Mouse (Mus musculus) testis, adult 2 months (tissue): Measurements from ENCODE around the gene Crlf1. TPM values are rescaled to one million over a fixed set of nuclear protein-coding genes. Genes with fewer than 3 reads are reported as not detected.
A peak's percentile ranks its signal among the peaks of the same experiment; 100 is the strongest.

Experiments used
- H3K27ac ChIP-seq: fragments of 200-500 bp; 2 replicates; pipeline ENCODE4 v1.5.1; 2012; ENCODE audit warnings: low read depth, low read length; ENCODE audit not compliant: control insufficient read depth, insufficient read depth
- H3K27me3 ChIP-seq: fragments of 200-500 bp; 2 replicates; pipeline ENCODE4 v1.6.1; 2012; ENCODE audit warnings: mild to moderate bottlenecking, low read length, moderate library complexity; ENCODE audit not compliant: control insufficient read depth, insufficient read depth
- H3K36me3 ChIP-seq: fragments of 200-500 bp; 2 replicates; pipeline ENCODE4 v1.6.1; 2012; ENCODE audit warnings: mild to moderate bottlenecking, low read length; ENCODE audit not compliant: control insufficient read depth, insufficient read depth
- H3K4me1 ChIP-seq: fragments of 200-500 bp; 2 replicates; pipeline ENCODE4 v1.6.1; 2012; ENCODE audit warnings: low read length; ENCODE audit not compliant: control insufficient read depth, insufficient read depth
- H3K4me3 ChIP-seq: fragments of 200-500 bp; 2 replicates; pipeline ENCODE4 v1.5.1; 2012; ENCODE audit warnings: low read depth, mild to moderate bottlenecking, low read length, moderate library complexity, mixed read lengths; ENCODE audit not compliant: control insufficient read depth
- CTCF ChIP-seq: fragments of 200-500 bp; IDR thresholded peaks from 2 replicates; pipeline ENCODE4 v1.5.1; 2012; ENCODE audit warnings: low read depth, mild to moderate bottlenecking, inconsistent platforms, low read length, moderate library complexity; ENCODE audit not compliant: control insufficient read depth, insufficient read depth, insufficient replicate concordance
- POLR2A ChIP-seq: fragments of 200-500 bp; IDR thresholded peaks from 2 replicates; pipeline ENCODE4 v1.6.1; 2012; ENCODE audit warnings: low read depth, mild to moderate bottlenecking, inconsistent platforms, low read length, moderate library complexity; ENCODE audit not compliant: control insufficient read depth
- polyA plus RNA-seq: library from polyadenylated mRNA; depleted of rRNA; stranded (reverse); fragments of >200 nt; gene quantifications from 2 replicates; pipeline ENCODE4 v1.2.3, GENCODE M21; 2012; rRNA removed

Crlf1 gene
- polyA plus RNA-seq, 1 experiment, result 126 TPM

- Histone ChIP-seq H3K27me3 (no peaks in the 10 kb centered on the region), H3K27ac (no peak overlapping the region), H3K4me1 (peaks cover 10% of the 10 kb centered on the region), H3K4me3 (peak overlapping the region; percentile 90), H3K36me3 (no peaks in the 10 kb centered on the region)
- TF ChIP-seq POLR2A (no peak), CTCF (no peak)
Measured at GRCm38 (mm10) chr8:70541081-70541480, 48.1 kb downstream of the Crlf1 start.

DNA sequence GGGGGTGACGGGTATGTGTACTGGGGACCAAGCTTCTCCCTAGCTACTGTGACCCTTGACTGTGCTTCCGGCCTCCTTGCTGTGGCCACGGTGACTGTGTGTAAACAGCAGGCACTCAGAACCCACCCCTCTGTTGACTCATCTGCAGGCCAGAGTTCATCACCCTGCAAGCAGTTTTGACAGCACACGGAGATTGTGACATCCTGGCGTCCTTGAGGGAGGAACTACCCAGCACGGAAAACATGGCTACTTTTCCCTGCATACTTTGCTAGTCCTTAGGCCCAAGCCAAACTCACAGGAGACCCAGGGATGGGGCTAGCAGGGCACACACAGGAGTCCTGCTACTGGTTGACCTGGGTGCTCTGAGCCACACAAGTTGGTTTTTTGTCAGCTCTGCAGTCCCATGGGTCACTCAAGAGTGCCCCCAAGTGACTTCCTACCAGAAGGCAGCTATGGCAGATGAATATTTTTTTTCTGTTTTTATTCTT is 51.3 kb downstream of the Crlf1 start:
- Histone ChIP-seq H3K36me3 (no peaks in the 10 kb centered on the region), H3K27me3 (no peaks in the 10 kb centered on the region), H3K4me1 (peaks cover 8% of the 10 kb centered on the region), H3K27ac (peak overlapping the region; percentile 30), H3K4me3 (no peak overlapping the region)
- TF ChIP-seq CTCF (peak; percentile 22; the same call in 1 of the 2 replicates), POLR2A (no peak)

DNA sequence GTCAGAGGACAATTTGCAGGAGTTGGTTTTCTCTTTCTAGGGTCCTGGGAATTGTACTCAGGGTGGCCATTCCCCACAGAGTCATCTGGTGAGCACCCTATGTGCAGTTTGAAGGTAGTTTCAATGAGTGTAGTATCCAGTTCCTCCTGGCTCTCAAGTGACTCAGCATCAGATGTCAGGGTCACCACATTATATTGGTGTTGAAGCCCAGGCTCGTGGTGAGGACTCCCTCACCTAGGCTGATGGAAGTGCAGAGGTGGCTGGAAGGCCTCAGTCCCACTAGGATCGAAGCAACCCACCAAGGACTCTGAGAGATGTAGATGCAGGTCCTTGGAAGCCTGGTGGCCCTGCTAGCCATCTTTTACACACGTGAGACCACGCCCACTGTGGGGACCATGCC is 53.5 kb downstream of the Crlf1 start:
- no peak for TF ChIP-seq CTCF
- TF ChIP-seq POLR2A, result no peak
- Histone ChIP-seq H3K27ac (no peak overlapping the region), H3K4me3 (no peak overlapping the region), H3K27me3 (no peaks in the 10 kb centered on the region), H3K4me1 (peaks cover 4% of the 10 kb centered on the region), H3K36me3 (no peaks in the 10 kb centered on the region)

DNA sequence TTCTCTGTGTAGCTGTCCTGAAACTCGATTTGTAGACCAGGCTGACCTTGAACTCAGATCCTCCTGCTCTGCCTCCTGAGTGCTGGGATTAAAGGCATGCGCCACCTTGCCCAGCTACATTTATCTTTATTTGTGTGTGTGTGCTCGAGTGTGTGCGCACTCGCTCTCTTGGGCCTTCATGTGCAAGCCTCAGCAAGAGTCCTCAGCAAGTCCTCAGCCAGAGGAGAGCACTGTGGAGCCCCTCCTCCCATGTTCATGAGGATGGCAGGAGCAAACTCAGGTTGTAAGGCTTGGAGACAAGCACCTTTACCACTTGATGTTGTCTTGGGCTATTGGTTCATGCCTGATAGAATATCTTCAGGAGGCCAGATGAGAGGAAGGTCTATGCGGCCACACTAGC is 54.8 kb downstream of the Crlf1 start:
- no peaks in the 10 kb centered on the region for H3K36me3 ChIP-seq
- H3K4me3 ChIP-seq, result no peak overlapping the region
- H3K4me1 ChIP-seq, result peaks cover 11% of the 10 kb centered on the region
- H3K27me3 ChIP-seq, result no peaks in the 10 kb centered on the region
- no peak overlapping the region for H3K27ac ChIP-seq
- TF ChIP-seq POLR2A (no peak), CTCF (no peak)

DNA sequence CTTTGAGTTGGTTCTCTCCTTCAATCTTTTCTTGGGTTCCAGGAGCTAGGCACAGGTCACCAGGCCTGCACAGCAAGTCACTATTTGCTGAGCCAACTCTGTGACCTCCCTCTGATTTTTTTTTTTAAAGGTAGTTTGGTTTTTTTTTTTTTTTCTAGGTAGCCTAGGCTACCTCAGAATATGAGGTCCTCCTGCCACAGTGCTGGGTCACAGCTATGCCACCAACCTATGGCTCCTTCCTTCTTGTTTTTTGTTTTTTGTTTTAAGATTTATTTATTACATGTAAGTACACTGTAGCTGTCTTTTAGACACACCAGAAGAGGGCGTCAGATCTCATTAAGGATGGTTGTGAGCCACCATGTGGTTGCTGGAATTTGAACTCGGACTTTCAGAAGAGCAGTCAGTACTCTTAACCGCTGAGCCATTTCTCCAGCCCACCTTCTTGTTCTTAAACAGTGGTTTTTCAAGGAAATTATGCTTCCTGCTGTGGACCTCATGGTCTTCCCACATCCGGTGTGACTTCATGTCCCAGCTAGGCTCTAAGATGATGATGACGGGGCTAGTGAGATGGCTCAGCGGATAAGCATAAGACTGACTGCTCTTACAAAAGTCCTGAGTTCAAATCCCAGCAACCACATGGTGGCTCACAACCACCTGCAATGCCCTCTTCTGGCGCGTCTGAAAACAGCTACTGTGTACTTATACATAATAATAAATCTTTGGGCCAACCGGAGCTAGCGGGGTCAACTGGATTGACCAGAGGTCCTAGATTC is 56.6 kb downstream of the Crlf1 start:
- no peaks in the 10 kb centered on the region for H3K27me3 ChIP-seq
- H3K4me1 ChIP-seq, result peaks cover 17% of the 10 kb centered on the region
- H3K4me3 ChIP-seq, result no peak overlapping the region
- H3K27ac ChIP-seq, result no peak overlapping the region
- H3K36me3 ChIP-seq, result no peaks in the 10 kb centered on the region
- TF ChIP-seq CTCF, result no peak
- no peak for TF ChIP-seq POLR2A

- H3K36me3 ChIP-seq, result no peaks in the 10 kb centered on the region
- H3K27me3 ChIP-seq, result no peaks in the 10 kb centered on the region
- no peak overlapping the region for H3K4me3 ChIP-seq
- peaks cover 17% of the 10 kb centered on the region for H3K4me1 ChIP-seq
- H3K27ac ChIP-seq, result peak overlapping the region; percentile 33; the same call in 1 of the 2 replicates
- no peak for TF ChIP-seq POLR2A
- no peak for TF ChIP-seq CTCF
Measured at GRCm38 (mm10) chr8:70551558-70552161, 58.7 kb downstream of the Crlf1 start.

GRCm38 (mm10) chr8:70552836-70553235 is 59.9 kb downstream of the Crlf1 start:
- Histone ChIP-seq H3K36me3 (no peaks in the 10 kb centered on the region), H3K4me1 (peaks cover 17% of the 10 kb centered on the region), H3K27ac (no peak overlapping the region), H3K4me3 (no peak overlapping the region), H3K27me3 (no peaks in the 10 kb centered on the region)
- TF ChIP-seq POLR2A, result no peak

Other genes with a start within 250 kb of the Crlf1 start
- 7.3 and 9.8 TPM in 2 replicates for gene Homer3, start 210.3 kb upstream of the Crlf1 start, polyA plus RNA-seq
- 95.5 and 101 TPM in 2 replicates for gene Ddx49, start 190.7 kb upstream of the Crlf1 start, polyA plus RNA-seq
- 102 and 115 TPM in 2 replicates for gene Cope, start 190.6 kb upstream of the Crlf1 start, polyA plus RNA-seq
- gene Cers1, start 177.4 kb upstream of the Crlf1 start, polyA plus RNA-seq, result 0.43 and 0.48 TPM in 2 replicates
- 0.20 and 0.24 TPM in 2 replicates for gene Gdf1, start 163.3 kb upstream of the Crlf1 start, polyA plus RNA-seq
- gene Upf1, start 139.9 kb upstream of the Crlf1 start, polyA plus RNA-seq, result 33.3 and 35.4 TPM in 2 replicates
- 409 and 456 TPM in 2 replicates for gene Comp, start 119.6 kb upstream of the Crlf1 start, polyA plus RNA-seq
- gene Crtc1, start 53.6 kb upstream of the Crlf1 start, polyA plus RNA-seq, result 11.3 and 12.3 TPM in 2 replicates
- gene Klhl26, start 16.2 kb upstream of the Crlf1 start, polyA plus RNA-seq, result 3.6 and 4.8 TPM in 2 replicates
- 62.6 and 62.9 TPM in 2 replicates for gene Tmem59l, start 5.8 kb upstream of the Crlf1 start, polyA plus RNA-seq
- gene Rex1bd, start 13.6 kb downstream of the Crlf1 start, polyA plus RNA-seq, result 23.9 and 26.9 TPM in 2 replicates
- 768 and 853 TPM in 2 replicates for gene Uba52, start 17.6 kb downstream of the Crlf1 start, polyA plus RNA-seq
- 179 and 198 TPM in 2 replicates for gene Fkbp8, start 34.6 kb downstream of the Crlf1 start, polyA plus RNA-seq
- 77.9 and 84.7 TPM in 2 replicates for gene Kxd1, start 34.8 kb downstream of the Crlf1 start, polyA plus RNA-seq
- gene Ell, start 46.3 kb downstream of the Crlf1 start, polyA plus RNA-seq, result 42.5 and 43.8 TPM in 2 replicates
- gene Isyna1, start 101.2 kb downstream of the Crlf1 start, polyA plus RNA-seq, result 561 and 588 TPM in 2 replicates
- gene Ssbp4, start 115.7 kb downstream of the Crlf1 start, polyA plus RNA-seq, result 35.6 and 38.9 TPM in 2 replicates
- gene Lrrc25, start 123.0 kb downstream of the Crlf1 start, polyA plus RNA-seq, result 1.4 TPM in 2 replicates
- 1.3 and 1.4 TPM in 2 replicates for gene Gdf15, start 139.3 kb downstream of the Crlf1 start, polyA plus RNA-seq
- 3.7 and 4.9 TPM in 2 replicates for gene Pgpep1, start 167.2 kb downstream of the Crlf1 start, polyA plus RNA-seq
- 148 and 168 TPM in 2 replicates for gene Lsm4, start 180.1 kb downstream of the Crlf1 start, polyA plus RNA-seq
- gene Jund, start 205.8 kb downstream of the Crlf1 start, polyA plus RNA-seq, result 79.2 and 105 TPM in 2 replicates
- 286 and 302 TPM in 2 replicates for gene Iqcn, start 210.3 kb downstream of the Crlf1 start, polyA plus RNA-seq
- gene Gm3336, start 225.4 kb downstream of the Crlf1 start, polyA plus RNA-seq, result 0.86 and 0.91 TPM in 2 replicates
- gene Pde4c, start 230.6 kb downstream of the Crlf1 start, polyA plus RNA-seq, result 1.1 TPM in 2 replicates